Mouse (Mus musculus): ENCODE results near the gene Hist1h2bb. TPM values are rescaled to one million over a fixed set of nuclear protein-coding genes. Genes with fewer than 3 reads are reported as not detected.

Hist1h2bb gene
- polyA plus RNA-seq, 2 experiments, result 1.2 to 13.5 TPM

DNA sequence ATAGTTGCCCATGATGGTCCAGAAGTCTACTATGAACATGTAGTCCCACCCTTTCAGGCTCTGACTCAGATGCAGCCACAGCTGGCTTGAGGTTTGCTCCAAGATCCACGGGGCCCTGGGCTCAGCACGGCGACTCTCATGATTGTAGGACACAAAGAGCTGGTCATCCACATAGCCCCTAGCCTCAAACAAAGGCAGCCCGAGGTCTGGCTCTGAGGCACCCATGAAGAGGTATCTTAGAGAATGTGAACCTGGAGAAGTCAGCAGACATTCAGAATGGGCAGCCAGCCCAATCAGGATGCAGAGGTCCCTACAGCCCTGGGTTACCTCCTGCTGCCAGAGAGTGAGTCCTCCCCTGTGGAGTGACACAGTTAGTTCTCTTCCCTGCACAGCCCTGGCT, 38.5 kb upstream of the Hist1h2bb start:
- ATAC-seq (ENCODE audit: low FRiP score, low read depth) (no peak), DNase-seq (ENCODE audit: low spot score) (no peak)
- TF ChIP-seq POLR2A (IDR thresholded peaks at IDR 0.05; ENCODE audit: borderline replicate concordance, extremely low read depth, insufficient read depth, insufficient read length), result no peak
- Histone ChIP-seq H3K36me3 (ENCODE audit: control insufficient read depth, insufficient read depth, low read length) (no peaks in the 10 kb centered on the region), H3K4me3 (replicated peaks; ENCODE audit: low read length) (no peak overlapping the region), H3K4me1 (ENCODE audit: control insufficient read depth, insufficient read depth, low read length) (peaks cover 10% of the 10 kb centered on the region), H3K4me2 (replicated peaks; ENCODE audit: low read depth, low read length, severe bottlenecking) (no peak overlapping the region), H3K27me3 (ENCODE audit: control insufficient read depth, insufficient read depth, low read length) (no peaks in the 10 kb centered on the region), H3K27ac (replicated peaks; ENCODE audit: low read depth, low read length) (no peak overlapping the region), H3K9ac (ENCODE audit: low read depth, low read length, severe bottlenecking) (no peak overlapping the region), H3K9me3 (ENCODE audit: control insufficient read depth, low read length) (no peaks in the 10 kb centered on the region)
- WGBS, result 80% methylated on average over 4 of the region's 4 CpGs

- no peak for ATAC-seq (ENCODE audit: low FRiP score, low read depth)
These were observed 37.9 kb upstream of the Hist1h2bb start for GRCm38 (mm10) chr13:23708654-23709053.

GRCm38 (mm10) chr13:23709714-23710373, 36.7 kb upstream of the Hist1h2bb start:
- H3K4me1 ChIP-seq (ENCODE audit: control insufficient read depth, insufficient read depth, low read length), result peaks cover 10% of the 10 kb centered on the region

More at GRCm38 (mm10) chr13:23708654-23709053, 37.9 kb upstream of the Hist1h2bb start:
- H3K9me3 ChIP-seq (ENCODE audit: control insufficient read depth, low read length), result no peaks in the 10 kb centered on the region
- DNase-seq (ENCODE audit: low spot score), result no peak
- no peak overlapping the region for H3K27ac ChIP-seq (replicated peaks; ENCODE audit: low read depth, low read length)
- no peak overlapping the region for H3K4me2 ChIP-seq (replicated peaks; ENCODE audit: low read depth, low read length, severe bottlenecking)
- H3K36me3 ChIP-seq (ENCODE audit: control insufficient read depth, insufficient read depth, low read length), result no peaks in the 10 kb centered on the region
- WGBS, result 62% methylated on average over 4 of the region's 4 CpGs
- H3K4me3 ChIP-seq (replicated peaks; ENCODE audit: low read length), result no peak overlapping the region
- H3K27me3 ChIP-seq (ENCODE audit: control insufficient read depth, insufficient read depth, low read length), result no peaks in the 10 kb centered on the region
- peaks cover 10% of the 10 kb centered on the region for H3K4me1 ChIP-seq (ENCODE audit: control insufficient read depth, insufficient read depth, low read length)
- H3K9ac ChIP-seq (ENCODE audit: low read depth, low read length, severe bottlenecking), result no peak overlapping the region
- no peak for TF ChIP-seq POLR2A (IDR thresholded peaks at IDR 0.05; ENCODE audit: borderline replicate concordance, extremely low read depth, insufficient read depth, insufficient read length)

DNA sequence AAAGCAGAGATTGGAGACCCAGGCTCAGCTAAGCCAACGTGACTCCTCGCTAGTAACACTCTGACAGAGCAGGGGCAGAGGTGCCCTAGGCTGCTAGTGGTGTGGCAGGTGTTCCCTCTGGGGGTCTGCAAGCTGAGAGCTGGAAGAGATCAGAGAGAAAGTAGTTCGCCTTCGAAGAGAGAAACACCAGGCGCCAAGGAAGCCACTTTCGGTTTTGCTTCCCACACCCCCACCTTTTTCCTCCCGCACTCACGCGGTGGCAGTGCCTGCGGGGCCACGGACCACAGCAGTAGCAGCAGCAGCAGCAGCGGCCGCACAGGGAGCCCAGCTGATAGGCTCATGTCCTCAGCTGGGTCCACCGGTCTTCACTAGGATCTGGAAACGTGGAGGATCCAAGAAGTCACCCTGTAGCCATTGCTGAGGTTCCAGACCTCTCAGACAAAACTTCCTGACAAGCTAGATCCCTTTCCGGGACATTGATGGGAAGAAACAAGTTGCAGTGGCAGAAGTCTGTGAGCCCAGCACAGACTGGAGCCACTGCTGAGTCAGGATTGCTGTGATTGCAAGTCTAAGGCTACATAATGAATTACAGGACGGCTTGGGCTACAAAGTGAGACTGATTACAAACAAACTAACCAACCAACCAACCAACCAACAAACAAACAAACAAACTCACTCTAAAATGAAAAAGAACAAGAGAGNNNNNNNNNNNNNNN, 36.0 kb upstream of the Hist1h2bb start, which contains the start of gene Hfe:
Gene Hfe, minus strand, starts transcription at position 481 of the 716 bp plus-strand sequence.
- no peaks in the 10 kb centered on the region for H3K9me3 ChIP-seq (ENCODE audit: control insufficient read depth, low read length)
- H3K27ac ChIP-seq (replicated peaks; ENCODE audit: low read depth, low read length), result no peak within 1 kb of the TSS; the same call in 1 of the 2 replicates
- H3K4me3 ChIP-seq (replicated peaks; ENCODE audit: low read length), result peak within 1 kb of the TSS; percentile 39
- H3K36me3 ChIP-seq (ENCODE audit: control insufficient read depth, insufficient read depth, low read length), result no peaks in the 10 kb centered on the region
- peak within 1 kb of the TSS; percentile 57 for H3K9ac ChIP-seq (ENCODE audit: low read depth, low read length, severe bottlenecking)
- TF ChIP-seq POLR2A (IDR thresholded peaks at IDR 0.05; ENCODE audit: borderline replicate concordance, extremely low read depth, insufficient read depth, insufficient read length), result no peak
- H3K4me2 ChIP-seq (replicated peaks; ENCODE audit: low read depth, low read length, severe bottlenecking), result peak within 1 kb of the TSS; percentile 64
- no peaks in the 10 kb centered on the region for H3K27me3 ChIP-seq (ENCODE audit: control insufficient read depth, insufficient read depth, low read length)
- ATAC-seq (ENCODE audit: low FRiP score, low read depth), result peak; percentile 42; the same call in 1 of the 2 replicates
- peak; percentile 36 for DNase-seq (ENCODE audit: low spot score)
- H3K4me1 ChIP-seq (ENCODE audit: control insufficient read depth, insufficient read depth, low read length), result peaks cover 10% of the 10 kb centered on the region
- 2% methylated on average over 17 of the region's 17 CpGs for WGBS

More at GRCm38 (mm10) chr13:23709714-23710373, 36.7 kb upstream of the Hist1h2bb start:
- Histone ChIP-seq H3K27ac (replicated peaks; ENCODE audit: low read depth, low read length) (no peak overlapping the region), H3K27me3 (ENCODE audit: control insufficient read depth, insufficient read depth, low read length) (no peaks in the 10 kb centered on the region), H3K9me3 (ENCODE audit: control insufficient read depth, low read length) (no peaks in the 10 kb centered on the region), H3K36me3 (ENCODE audit: control insufficient read depth, insufficient read depth, low read length) (no peaks in the 10 kb centered on the region), H3K4me2 (replicated peaks; ENCODE audit: low read depth, low read length, severe bottlenecking) (peak overlapping the region; percentile 64), H3K4me3 (replicated peaks; ENCODE audit: low read length) (peak overlapping the region; percentile 39), H3K9ac (ENCODE audit: low read depth, low read length, severe bottlenecking) (peak overlapping the region; percentile 57)
- no peak for DNase-seq (ENCODE audit: low spot score)
- peak; percentile 21; the same call in 1 of the 2 replicates for ATAC-seq (ENCODE audit: low FRiP score, low read depth)
- no peak for TF ChIP-seq POLR2A (IDR thresholded peaks at IDR 0.05; ENCODE audit: borderline replicate concordance, extremely low read depth, insufficient read depth, insufficient read length)
- WGBS, result 16% methylated on average over 15 of the region's 15 CpGs

DNA sequence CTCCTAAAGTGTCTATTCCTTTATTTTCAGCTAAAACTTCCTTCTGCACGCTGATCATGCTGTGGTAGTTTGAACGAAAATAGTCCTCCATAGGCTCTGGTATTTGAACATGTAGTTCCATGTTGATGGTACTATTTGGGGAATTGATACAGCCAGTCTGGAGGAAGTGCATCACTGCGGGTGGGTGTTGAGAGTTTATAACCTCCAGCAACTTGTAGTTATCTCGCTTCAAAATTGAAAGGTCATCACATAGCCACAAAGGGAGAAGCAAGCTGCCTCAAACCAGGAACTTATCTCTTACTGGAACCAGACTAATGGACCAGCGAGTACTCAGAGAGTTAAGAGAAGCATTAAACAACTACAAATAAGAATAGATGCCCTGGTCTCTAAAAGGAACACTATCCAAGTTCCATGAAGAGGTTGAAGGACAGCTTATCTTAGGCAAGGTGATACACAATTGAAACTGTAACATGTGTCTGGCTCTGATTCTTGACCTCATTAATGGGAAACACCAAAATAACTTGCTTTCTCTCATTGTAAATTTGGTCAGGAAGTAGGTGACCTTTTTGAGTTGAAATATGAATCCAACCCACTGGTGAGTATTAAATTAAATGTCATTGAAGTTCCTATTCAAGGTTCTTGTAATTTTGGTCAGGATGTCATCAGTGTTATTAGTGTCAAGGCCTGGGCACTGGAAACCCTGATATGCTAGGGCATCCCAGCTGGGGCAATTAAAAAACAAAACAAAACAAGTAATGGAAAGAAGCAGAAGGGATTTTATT, 30.1 kb upstream of the Hist1h2bb start:
- Histone ChIP-seq H3K27ac (replicated peaks; ENCODE audit: low read depth, low read length) (no peak overlapping the region), H3K4me3 (replicated peaks; ENCODE audit: low read length) (no peak overlapping the region), H3K27me3 (ENCODE audit: control insufficient read depth, insufficient read depth, low read length) (no peaks in the 10 kb centered on the region), H3K36me3 (ENCODE audit: control insufficient read depth, insufficient read depth, low read length) (no peaks in the 10 kb centered on the region), H3K9ac (ENCODE audit: low read depth, low read length, severe bottlenecking) (no peak overlapping the region), H3K9me3 (ENCODE audit: control insufficient read depth, low read length) (no peaks in the 10 kb centered on the region), H3K4me2 (replicated peaks; ENCODE audit: low read depth, low read length, severe bottlenecking) (no peak overlapping the region), H3K4me1 (ENCODE audit: control insufficient read depth, insufficient read depth, low read length) (0 out of 2 replicates have a peak, but pooled peaks cover 5% of the 10 kb centered on the region)
- ATAC-seq (ENCODE audit: low FRiP score, low read depth), result no peak
- no peak for TF ChIP-seq POLR2A (IDR thresholded peaks at IDR 0.05; ENCODE audit: borderline replicate concordance, extremely low read depth, insufficient read depth, insufficient read length)
- 83% methylated on average over 5 of the region's 5 CpGs for WGBS
- DNase-seq (ENCODE audit: low spot score), result no peak

All from limb, embryonic 14.5 days (tissue).